Comparison of ENCODE assay signal across 8 mouse cellular contexts in genomic region chr1:135583678-135584515, GRCm38 (mm10). TPM values are rescaled to one million over a fixed set of nuclear protein-coding genes. Genes with fewer than 3 reads are reported as not detected.
A peak's percentile ranks its signal among the peaks of the same experiment; 100 is the strongest.
DNase-seq lines count a peak whose midpoint lies in the region; ATAC-seq and TF ChIP-seq lines count a peak whose summit lies in the region.

No protein-coding gene starts in this region.

- no peaks in the 10 kb centered on the region for H3K36me3 ChIP-seq in heart, embryonic 11.5 days (ENCODE audit: control insufficient read depth, insufficient read depth, low read length)
- H3K36me3 ChIP-seq in midbrain, postnatal 0 days (ENCODE audit: insufficient read depth, low read length): no peaks in the 10 kb centered on the region

- H3K4me3 ChIP-seq in heart, embryonic 11.5 days (ENCODE audit: low read depth, low read length): peak overlapping the region; percentile 61
- H3K4me3 ChIP-seq in midbrain, postnatal 0 days (ENCODE audit: low read depth, low read length): peak overlapping the region; percentile 79

- peaks cover 67% of the 10 kb centered on the region for H3K4me1 ChIP-seq in heart, embryonic 11.5 days (ENCODE audit: control insufficient read depth, insufficient read depth, low read length)
- peaks cover 28% of the 10 kb centered on the region for H3K4me1 ChIP-seq in midbrain, postnatal 0 days (ENCODE audit: insufficient read depth, low read length)

- ATAC-seq in heart, embryonic 11.5 days (replicated peaks; ENCODE audit: insufficient number of reproducible peaks, low FRiP score, low TSS enrichment): no peak
- no peak for ATAC-seq in midbrain, postnatal 0 days (ENCODE audit: low FRiP score)

- peak; percentile 64 for DNase-seq in testis, postnatal 10 days (ENCODE audit: low spot score)
- DNase-seq in testis, postnatal 14 days (ENCODE audit: low spot score): no peak
- peak; percentile 28 for DNase-seq in kidney, postnatal 14 days
- DNase-seq in midbrain, postnatal 0 days (ENCODE audit: low spot score): no peak
- DNase-seq in left cerebral cortex, adult 8-10 months (ENCODE audit: low spot score in 2 of 2): no peak
- DNase-seq in thymus, postnatal 10 days (ENCODE audit: low spot score in 2 of 2): no peak
- no peak for DNase-seq in embryo, embryonic 10.5 days (ENCODE audit: low spot score)

- H3K4me2 ChIP-seq in heart, embryonic 11.5 days: peak overlapping the region; percentile 94
- peak overlapping the region; percentile 92 for H3K4me2 ChIP-seq in midbrain, postnatal 0 days (ENCODE audit: low read depth, low read length, poor library complexity, severe bottlenecking)

- no peaks in the 10 kb centered on the region for H3K27me3 ChIP-seq in heart, embryonic 11.5 days (ENCODE audit: control insufficient read depth, insufficient read depth, low read length)
- H3K27me3 ChIP-seq in midbrain, postnatal 0 days (ENCODE audit: insufficient read depth, low read length): no peaks in the 10 kb centered on the region

- 0 out of 2 replicates have a peak overlapping the region, but pooled peaks have one; percentile 47 for H3K27ac ChIP-seq in heart, embryonic 11.5 days (ENCODE audit: low read depth, low read length)
- peak overlapping the region; percentile 94 for H3K27ac ChIP-seq in midbrain, postnatal 0 days (ENCODE audit: low read depth, low read length)

- H3K9me3 ChIP-seq in heart, embryonic 11.5 days (replicated peaks; ENCODE audit: control insufficient read depth, low read length): no peaks in the 10 kb centered on the region
- no peaks in the 10 kb centered on the region for H3K9me3 ChIP-seq in midbrain, postnatal 0 days (ENCODE audit: low read length)

- peak overlapping the region; percentile 73 for H3K9ac ChIP-seq in heart, embryonic 11.5 days (ENCODE audit: low read depth, low read length)
- peak overlapping the region; percentile 88 for H3K9ac ChIP-seq in midbrain, postnatal 0 days (replicated peaks; ENCODE audit: low read length, poor library complexity, severe bottlenecking)

- TF ChIP-seq CTCF in midbrain, postnatal 0 days (IDR thresholded peaks at IDR 0.05): no peak

- WGBS in heart, embryonic 11.5 days (ENCODE audit: insufficient replicate concordance): 9% methylated on average over 21 of the region's 21 CpGs
- 2% methylated on average over 21 of the region's 21 CpGs for WGBS in midbrain, postnatal 0 days

RNA-seq across cellular contexts. Expression of gene Nav1, which starts 23.2 kb away (rescaled TPM):
- polyA plus RNA-seq in heart, embryonic 11.5 days (2014; fragmentation: Nextera tagmentation; extraction: Ambion mirVana): 25.2 and 30.8 TPM in 2 replicates
- 99.1 and 109 TPM in 2 replicates for total RNA-seq in midbrain, postnatal 0 days (2014; rRNA removed)
- polyA plus RNA-seq in midbrain, postnatal 0 days (2015; fragmentation: Nextera tagmentation; extraction: Ambion mirVana): 37.3 and 46.5 TPM in 2 replicates
- total RNA-seq in left cerebral cortex, adult 8-10 months (2022): 10 to 100 TPM; 44.9 to 49.3 (median 46.5) TPM

Comparison
In these comparisons a context has a peak if more than half of its experiments do, and no peak if none do; other contexts are left out.
1. DNase-seq: peak in testis, postnatal 10 days (single experiment) and kidney, postnatal 14 days (single experiment); none in testis, postnatal 14 days (single experiment), midbrain, postnatal 0 days (single experiment), left cerebral cortex, adult 8-10 months (0 of 2), thymus, postnatal 10 days (0 of 2) and embryo, embryonic 10.5 days (single experiment).